In the genomic region with DNA sequence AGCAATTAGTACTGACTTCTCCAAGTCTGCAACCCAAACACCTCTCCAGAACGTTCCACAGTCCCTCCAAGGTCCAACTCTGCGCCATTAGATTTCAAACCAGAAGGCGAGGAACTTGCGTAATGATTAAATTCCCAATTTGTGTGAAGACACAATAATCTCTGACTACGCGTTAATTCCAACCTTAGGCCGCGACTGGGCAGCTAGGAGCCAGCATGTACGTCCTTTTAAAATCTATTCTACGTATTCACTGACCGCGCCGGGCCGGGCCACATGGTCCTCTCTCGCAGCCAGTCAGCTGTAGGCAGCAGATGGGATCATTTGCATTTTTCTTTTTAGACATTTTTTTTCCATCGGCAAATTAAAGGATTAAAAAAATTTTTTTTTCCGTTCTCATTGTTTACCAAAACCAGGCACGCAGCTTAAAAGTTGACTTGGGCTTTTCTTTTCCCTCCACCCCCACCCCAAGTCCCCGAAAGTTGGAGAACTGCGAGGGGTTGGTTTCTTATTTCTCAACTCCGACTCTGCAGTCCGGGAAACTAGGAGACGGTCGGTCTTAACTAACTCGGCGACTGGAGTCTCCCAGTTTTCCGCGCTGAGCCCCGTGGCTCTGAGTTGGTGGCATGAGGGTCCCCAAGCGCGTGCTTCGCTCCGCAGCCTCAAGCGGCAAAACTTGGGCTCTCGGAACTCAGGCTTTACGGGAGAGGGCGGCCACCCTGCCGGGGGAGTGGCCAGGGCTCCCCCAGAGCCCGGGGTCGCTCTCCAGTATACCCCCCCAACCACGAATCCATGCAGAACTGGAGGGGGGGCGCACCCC, we compare ENCODE assay signal across 8 mouse cellular contexts. TPM values are rescaled to one million over a fixed set of nuclear protein-coding genes. Genes with fewer than 3 reads are reported as not detected.
DNase-seq lines count a peak whose midpoint lies in the region; ATAC-seq lines count a peak whose summit lies in the region.

No protein-coding gene starts in this region.

- 0 out of 2 replicates have a peak, but pooled peaks have one; percentile 16 for ATAC-seq in embryonic facial prominence, embryonic 12.5 days (ENCODE audit: insufficient number of reproducible peaks, insufficient read depth, low FRiP score, low TSS enrichment)
- peak; percentile 19; the same call in 1 of the 2 replicates for ATAC-seq in heart, embryonic 11.5 days (replicated peaks; ENCODE audit: insufficient number of reproducible peaks, low FRiP score, low TSS enrichment)
- ATAC-seq in kidney, embryonic 15.5 days (replicated peaks; ENCODE audit: low FRiP score), result peak; percentile 59
- peak; percentile 32; the same call in 1 of the 2 replicates for ATAC-seq in liver, embryonic 12.5 days
- ATAC-seq in stomach, embryonic 16.5 days (ENCODE audit: insufficient read depth, low FRiP score), result no peak

- peaks cover 25% of the 10 kb centered on the region for H3K4me1 ChIP-seq in embryonic facial prominence, embryonic 12.5 days
- peaks cover 11% of the 10 kb centered on the region for H3K4me1 ChIP-seq in heart, embryonic 11.5 days (ENCODE audit: control insufficient read depth, insufficient read depth, low read length)
- peaks cover 39% of the 10 kb centered on the region for H3K4me1 ChIP-seq in kidney, embryonic 15.5 days
- H3K4me1 ChIP-seq in liver, embryonic 12.5 days, result peaks cover 50% of the 10 kb centered on the region
- H3K4me1 ChIP-seq in stomach, embryonic 16.5 days (ENCODE audit: control insufficient read depth, insufficient read depth, low read length), result peaks cover 14% of the 10 kb centered on the region

- DNase-seq in 3134 (ENCODE audit: extremely low read depth, insufficient read length, low spot score), result peak; percentile 32
- DNase-seq in adrenal gland, adult 8-10 months, result peak; percentile 56
- DNase-seq in neural tube, embryonic 10.5 days (ENCODE audit: extremely low spot score, low spot score), result peak; percentile 74

- peak overlapping the region; percentile 88 for H3K4me2 ChIP-seq in embryonic facial prominence, embryonic 12.5 days (replicated peaks)
- peak overlapping the region; percentile 97 for H3K4me2 ChIP-seq in heart, embryonic 11.5 days
- peak overlapping the region; percentile 93 for H3K4me2 ChIP-seq in kidney, embryonic 15.5 days
- H3K4me2 ChIP-seq in liver, embryonic 12.5 days, result peak overlapping the region; percentile 99
- H3K4me2 ChIP-seq in stomach, embryonic 16.5 days (ENCODE audit: low read depth, low read length), result peak overlapping the region; percentile 76

- H3K4me3 ChIP-seq in embryonic facial prominence, embryonic 12.5 days, result peak overlapping the region; percentile 77
- H3K4me3 ChIP-seq in heart, embryonic 11.5 days (ENCODE audit: low read depth, low read length), result peak overlapping the region; percentile 84
- H3K4me3 ChIP-seq in kidney, embryonic 15.5 days (replicated peaks), result peak overlapping the region; percentile 79
- H3K4me3 ChIP-seq in liver, embryonic 12.5 days, result peak overlapping the region; percentile 74
- H3K4me3 ChIP-seq in stomach, embryonic 16.5 days (replicated peaks; ENCODE audit: low read length), result peak overlapping the region; percentile 70

- WGBS in embryonic facial prominence, embryonic 12.5 days, result 1% methylated on average over 42 of the region's 42 CpGs
- WGBS in heart, embryonic 11.5 days (ENCODE audit: insufficient replicate concordance), result under 1% methylated on average over 42 of the region's 42 CpGs
- under 1% methylated on average over 42 of the region's 42 CpGs for WGBS in kidney, embryonic 15.5 days
- WGBS in liver, embryonic 12.5 days (ENCODE audit: insufficient replicate concordance), result under 1% methylated on average over 42 of the region's 42 CpGs
- under 1% methylated on average over 41 of the region's 42 CpGs for WGBS in stomach, embryonic 16.5 days

- H3K27ac ChIP-seq in embryonic facial prominence, embryonic 12.5 days, result peak overlapping the region; percentile 99
- peak overlapping the region; percentile 97 for H3K27ac ChIP-seq in heart, embryonic 11.5 days (ENCODE audit: low read depth, low read length)
- peak overlapping the region; percentile 99 for H3K27ac ChIP-seq in kidney, embryonic 15.5 days
- peak overlapping the region; percentile 93 for H3K27ac ChIP-seq in liver, embryonic 12.5 days
- peak overlapping the region; percentile 96 for H3K27ac ChIP-seq in stomach, embryonic 16.5 days (ENCODE audit: low read length)

- no peaks in the 10 kb centered on the region for H3K9me3 ChIP-seq in embryonic facial prominence, embryonic 12.5 days
- no peaks in the 10 kb centered on the region for H3K9me3 ChIP-seq in heart, embryonic 11.5 days (replicated peaks; ENCODE audit: control insufficient read depth, low read length)
- no peaks in the 10 kb centered on the region for H3K9me3 ChIP-seq in kidney, embryonic 15.5 days (replicated peaks)
- no peaks in the 10 kb centered on the region for H3K9me3 ChIP-seq in liver, embryonic 12.5 days (replicated peaks)
- no peaks in the 10 kb centered on the region for H3K9me3 ChIP-seq in stomach, embryonic 16.5 days (replicated peaks; ENCODE audit: control insufficient read depth, low read length)

- no peaks in the 10 kb centered on the region for H3K36me3 ChIP-seq in embryonic facial prominence, embryonic 12.5 days
- no peaks in the 10 kb centered on the region for H3K36me3 ChIP-seq in heart, embryonic 11.5 days (ENCODE audit: control insufficient read depth, insufficient read depth, low read length)
- no peaks in the 10 kb centered on the region for H3K36me3 ChIP-seq in kidney, embryonic 15.5 days
- no peaks in the 10 kb centered on the region for H3K36me3 ChIP-seq in liver, embryonic 12.5 days
- no peaks in the 10 kb centered on the region for H3K36me3 ChIP-seq in stomach, embryonic 16.5 days (ENCODE audit: control insufficient read depth, insufficient read depth, low read length)

- peak overlapping the region; percentile 96 for H3K9ac ChIP-seq in embryonic facial prominence, embryonic 12.5 days
- H3K9ac ChIP-seq in heart, embryonic 11.5 days (ENCODE audit: low read depth, low read length), result peak overlapping the region; percentile 95
- peak overlapping the region; percentile 96 for H3K9ac ChIP-seq in kidney, embryonic 15.5 days
- H3K9ac ChIP-seq in liver, embryonic 12.5 days, result peak overlapping the region; percentile 86
- peak overlapping the region; percentile 94 for H3K9ac ChIP-seq in stomach, embryonic 16.5 days (ENCODE audit: low read length)

- H3K27me3 ChIP-seq in embryonic facial prominence, embryonic 12.5 days, result no peaks in the 10 kb centered on the region
- H3K27me3 ChIP-seq in heart, embryonic 11.5 days (ENCODE audit: control insufficient read depth, insufficient read depth, low read length), result no peaks in the 10 kb centered on the region
- H3K27me3 ChIP-seq in kidney, embryonic 15.5 days, result no peaks in the 10 kb centered on the region
- no peaks in the 10 kb centered on the region for H3K27me3 ChIP-seq in liver, embryonic 12.5 days (replicated peaks)
- H3K27me3 ChIP-seq in stomach, embryonic 16.5 days (ENCODE audit: control insufficient read depth, insufficient read depth, low read length), result no peaks in the 10 kb centered on the region

RNA-seq across cellular contexts. Expression of a gene that starts 0.6 kb away (rescaled TPM):
- total RNA-seq in adrenal gland, adult 8-10 months (2022), result 1 to 10 TPM; 6.1 to 6.9 (median 6.4) TPM
- 6.4 and 6.6 TPM in 2 replicates for polyA plus RNA-seq in embryonic facial prominence, embryonic 12.5 days (2016; fragmentation: Nextera tagmentation; extraction: Ambion mirVana)
- polyA plus RNA-seq in heart, embryonic 11.5 days (2014; fragmentation: Nextera tagmentation; extraction: Ambion mirVana), result 3.9 and 4.1 TPM in 2 replicates
- polyA plus RNA-seq in kidney, embryonic 15.5 days (2015; fragmentation: Nextera tagmentation; extraction: Ambion mirVana), result 6.6 and 7.4 TPM in 2 replicates
- 3.0 and 4.2 TPM in 2 replicates for polyA plus RNA-seq in liver, embryonic 12.5 days (2016; fragmentation: Nextera tagmentation; extraction: Ambion mirVana)
- polyA plus RNA-seq in stomach, embryonic 16.5 days (2015; fragmentation: Nextera tagmentation; extraction: Ambion mirVana), result 1.8 and 2.5 TPM in 2 replicates

RNA-seq across cellular contexts. Expression of a gene that starts 45.8 kb away (rescaled TPM):
- total RNA-seq in adrenal gland, adult 8-10 months (2022), result 10 to 100 TPM in 1 of 4 experiments, 1 to 10 TPM in 1, not detected in 2; 9.1 to 17.3 TPM
- 10.2 and 14.4 TPM in 2 replicates for polyA plus RNA-seq in embryonic facial prominence, embryonic 12.5 days (2016; fragmentation: Nextera tagmentation; extraction: Ambion mirVana)
- polyA plus RNA-seq in heart, embryonic 11.5 days (2014; fragmentation: Nextera tagmentation; extraction: Ambion mirVana), result 11.5 and 22.7 TPM in 2 replicates
- polyA plus RNA-seq in kidney, embryonic 15.5 days (2015; fragmentation: Nextera tagmentation; extraction: Ambion mirVana), result 8.3 and 15.2 TPM in 2 replicates
- 9.6 and 11.7 TPM in 2 replicates for polyA plus RNA-seq in liver, embryonic 12.5 days (2016; fragmentation: Nextera tagmentation; extraction: Ambion mirVana)
- polyA plus RNA-seq in stomach, embryonic 16.5 days (2015; fragmentation: Nextera tagmentation; extraction: Ambion mirVana), result 10.0 and 25.9 TPM in 2 replicates
